Mouse (Mus musculus): ENCODE measurements around the gene Cacna1d. TPM values are rescaled to one million over a fixed set of nuclear protein-coding genes. Genes with fewer than 3 reads are reported as not detected.

The Cacna1d gene
- total and polyA plus RNA-seq, 3 experiments = 0.04 to 0.30 (median 0.22) TPM

- no peak overlapping the region for H3K4me3 ChIP-seq (ENCODE audit: low read depth, low read length)
- ATAC-seq (ENCODE audit: extremely low read depth, insufficient number of reproducible peaks, low FRiP score, poor library complexity, severe bottlenecking) = no peak
Observed at GRCm38 (mm10) chr14:30168387-30168786, 322.9 kb downstream of the Cacna1d start.

GRCm38 (mm10) chr14:30167606-30168005 lies 323.6 kb downstream of the Cacna1d start:
- H3K4me3 ChIP-seq (ENCODE audit: low read depth, low read length) = no peak overlapping the region
- DNase-seq (ENCODE audit: low spot score) (no peak), ATAC-seq (ENCODE audit: extremely low read depth, insufficient number of reproducible peaks, low FRiP score, poor library complexity, severe bottlenecking) (no peak)

More at GRCm38 (mm10) chr14:30168387-30168786, 322.9 kb downstream of the Cacna1d start:
- no peaks in the 10 kb centered on the region for H3K9me3 ChIP-seq (replicated peaks)
- H3K36me3 ChIP-seq (replicated peaks) = no peaks in the 10 kb centered on the region
- H3K4me1 ChIP-seq (ENCODE audit: insufficient read depth, low read depth, low read length) = no peaks in the 10 kb centered on the region
- peaks cover 4% of the 10 kb centered on the region; the same call in 1 of the 2 replicates for H3K27me3 ChIP-seq (ENCODE audit: insufficient read depth, low read length)
- no peak for DNase-seq (ENCODE audit: low spot score)
- TF ChIP-seq TAL1 (conservative IDR thresholded peaks at IDR 0.05; ENCODE audit: low read depth, low read length) (no peak), POLR2AphosphoS5 (IDR thresholded peaks at IDR 0.05; ENCODE audit: insufficient replicate concordance, low read depth, low read length) (no peak), GATA1 (IDR thresholded peaks at IDR 0.05; ENCODE audit: borderline replicate concordance, low read length) (no peak), GATA2 (IDR thresholded peaks at IDR 0.05; ENCODE audit: borderline replicate concordance, low read depth, low read length) (no peak), CTCF (IDR thresholded peaks at IDR 0.05; ENCODE audit: low read depth, low read length) (no peak)

GRCm38 (mm10) chr14:30166036-30166435 lies 325.2 kb downstream of the Cacna1d start:
- TF ChIP-seq TAL1 (conservative IDR thresholded peaks at IDR 0.05; ENCODE audit: low read depth, low read length) = no peak
- no peak for TF ChIP-seq POLR2AphosphoS5 (IDR thresholded peaks at IDR 0.05; ENCODE audit: insufficient replicate concordance, low read depth, low read length)
- TF ChIP-seq CTCF (IDR thresholded peaks at IDR 0.05; ENCODE audit: low read depth, low read length) = no peak
- TF ChIP-seq GATA2 (IDR thresholded peaks at IDR 0.05; ENCODE audit: borderline replicate concordance, low read depth, low read length) = no peak
- TF ChIP-seq GATA1 (IDR thresholded peaks at IDR 0.05; ENCODE audit: borderline replicate concordance, low read length) = no peak
- Histone ChIP-seq H3K27me3 (ENCODE audit: insufficient read depth, low read length) (peaks cover 4% of the 10 kb centered on the region; the same call in 1 of the 2 replicates), H3K4me3 (ENCODE audit: low read depth, low read length) (no peak overlapping the region), H3K36me3 (replicated peaks) (no peaks in the 10 kb centered on the region), H3K4me1 (ENCODE audit: insufficient read depth, low read depth, low read length) (no peaks in the 10 kb centered on the region), H3K9me3 (replicated peaks) (no peaks in the 10 kb centered on the region)
- no peak for DNase-seq (ENCODE audit: low spot score)
- no peak for ATAC-seq (ENCODE audit: extremely low read depth, insufficient number of reproducible peaks, low FRiP score, poor library complexity, severe bottlenecking)

More at GRCm38 (mm10) chr14:30167606-30168005, 323.6 kb downstream of the Cacna1d start:
- no peaks in the 10 kb centered on the region for H3K9me3 ChIP-seq (replicated peaks)
- H3K36me3 ChIP-seq (replicated peaks) = no peaks in the 10 kb centered on the region
- no peak for TF ChIP-seq CTCF (IDR thresholded peaks at IDR 0.05; ENCODE audit: low read depth, low read length)
- H3K27me3 ChIP-seq (ENCODE audit: insufficient read depth, low read length) = peaks cover 4% of the 10 kb centered on the region; the same call in 1 of the 2 replicates
- no peaks in the 10 kb centered on the region for H3K4me1 ChIP-seq (ENCODE audit: insufficient read depth, low read depth, low read length)

DNA sequence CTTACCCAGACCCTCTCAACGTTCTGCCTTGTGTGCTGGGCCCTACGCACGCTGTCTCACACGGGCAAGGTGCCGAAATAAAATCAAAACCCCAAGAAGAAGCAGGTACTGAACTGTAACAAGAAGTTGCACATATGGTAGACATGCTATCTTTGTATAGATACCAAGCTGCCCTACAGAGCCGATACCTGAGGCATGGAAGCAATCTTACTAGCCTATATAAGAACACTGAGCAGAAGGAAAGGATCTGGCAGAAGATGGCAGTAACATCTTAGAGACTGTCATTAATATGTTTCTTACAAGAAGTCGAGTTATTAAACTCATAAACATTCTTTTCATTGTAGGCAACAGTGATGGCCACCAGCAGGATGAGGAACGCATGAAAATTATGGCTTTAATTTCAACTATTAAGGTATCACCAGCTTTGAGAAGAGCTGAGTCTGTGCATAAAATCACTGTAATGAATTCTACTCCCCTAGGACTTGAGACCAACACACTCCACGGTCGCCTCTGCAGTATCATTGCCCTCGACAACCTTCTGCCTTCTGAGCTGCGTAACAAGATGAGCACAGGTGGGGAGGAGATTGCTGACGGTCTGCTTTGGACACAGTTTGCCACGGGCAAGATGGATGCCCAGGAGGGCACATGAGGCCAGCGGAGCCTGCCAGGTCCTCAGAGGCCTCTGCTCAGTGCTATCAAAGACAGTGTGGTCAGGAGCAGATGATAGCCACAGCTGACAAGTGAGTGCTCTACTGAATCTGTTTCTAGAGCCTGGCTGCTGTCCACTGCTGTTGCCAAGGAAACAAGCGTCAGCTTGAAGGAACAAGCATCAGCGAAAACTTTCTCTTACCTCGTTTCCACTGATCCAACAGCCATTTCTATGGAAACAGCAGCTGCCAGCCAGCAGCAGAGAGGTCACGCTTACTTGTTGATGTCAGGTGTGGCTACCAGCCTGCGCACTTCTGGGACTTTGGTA lies 327.2 kb downstream of the Cacna1d start:
- DNase-seq (ENCODE audit: low spot score) (no peak), ATAC-seq (ENCODE audit: extremely low read depth, insufficient number of reproducible peaks, low FRiP score, poor library complexity, severe bottlenecking) (no peak)
- H3K9me3 ChIP-seq (replicated peaks) = no peaks in the 10 kb centered on the region
- no peak for TF ChIP-seq GATA1 (IDR thresholded peaks at IDR 0.05; ENCODE audit: borderline replicate concordance, low read length)
- no peak for TF ChIP-seq TAL1 (conservative IDR thresholded peaks at IDR 0.05; ENCODE audit: low read depth, low read length)
- TF ChIP-seq POLR2AphosphoS5 (IDR thresholded peaks at IDR 0.05; ENCODE audit: insufficient replicate concordance, low read depth, low read length) = no peak
- no peak for TF ChIP-seq CTCF (IDR thresholded peaks at IDR 0.05; ENCODE audit: low read depth, low read length)
- TF ChIP-seq GATA2 (IDR thresholded peaks at IDR 0.05; ENCODE audit: borderline replicate concordance, low read depth, low read length) = no peak
- H3K36me3 ChIP-seq (replicated peaks) = no peaks in the 10 kb centered on the region
- no peak overlapping the region for H3K4me3 ChIP-seq (ENCODE audit: low read depth, low read length)
- H3K27me3 ChIP-seq (ENCODE audit: insufficient read depth, low read length) = peaks cover 4% of the 10 kb centered on the region; the same call in 1 of the 2 replicates
- H3K4me1 ChIP-seq (ENCODE audit: insufficient read depth, low read depth, low read length) = no peaks in the 10 kb centered on the region

DNA sequence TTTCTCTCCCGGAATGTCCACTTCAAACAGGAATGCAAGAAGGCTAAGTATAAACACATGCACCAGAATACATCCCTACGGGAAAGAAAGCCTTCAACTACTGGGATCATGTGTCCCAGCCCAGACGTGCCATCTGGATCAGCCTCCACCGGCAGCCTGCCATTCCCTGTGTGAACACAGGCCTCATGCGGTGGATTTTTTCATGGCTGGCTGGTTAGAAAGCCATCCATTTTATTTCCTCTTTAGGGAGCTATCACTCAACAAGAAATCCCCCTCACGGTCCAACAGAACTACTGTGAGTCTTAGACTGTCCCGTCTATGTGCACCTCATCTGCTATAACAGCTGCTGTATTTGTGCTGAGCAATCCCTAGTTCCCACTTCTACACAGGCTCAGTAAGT lies 343.5 kb downstream of the Cacna1d start:
- DNase-seq (ENCODE audit: low spot score) = no peak
- ATAC-seq (ENCODE audit: extremely low read depth, insufficient number of reproducible peaks, low FRiP score, poor library complexity, severe bottlenecking) = no peak
- TF ChIP-seq CTCF (IDR thresholded peaks at IDR 0.05; ENCODE audit: low read depth, low read length) = no peak
- TF ChIP-seq TAL1 (conservative IDR thresholded peaks at IDR 0.05; ENCODE audit: low read depth, low read length) = no peak
- TF ChIP-seq GATA1 (IDR thresholded peaks at IDR 0.05; ENCODE audit: borderline replicate concordance, low read length) = no peak
- TF ChIP-seq GATA2 (IDR thresholded peaks at IDR 0.05; ENCODE audit: borderline replicate concordance, low read depth, low read length) = no peak
- no peak for TF ChIP-seq POLR2AphosphoS5 (IDR thresholded peaks at IDR 0.05; ENCODE audit: insufficient replicate concordance, low read depth, low read length)
- H3K27me3 ChIP-seq (ENCODE audit: insufficient read depth, low read length) = peaks cover 2% of the 10 kb centered on the region; the same call in 1 of the 2 replicates
- no peaks in the 10 kb centered on the region for H3K4me1 ChIP-seq (ENCODE audit: insufficient read depth, low read depth, low read length)
- no peak overlapping the region for H3K4me3 ChIP-seq (ENCODE audit: low read depth, low read length)
- no peaks in the 10 kb centered on the region for H3K36me3 ChIP-seq (replicated peaks)
- H3K9me3 ChIP-seq (replicated peaks) = no peaks in the 10 kb centered on the region

DNA sequence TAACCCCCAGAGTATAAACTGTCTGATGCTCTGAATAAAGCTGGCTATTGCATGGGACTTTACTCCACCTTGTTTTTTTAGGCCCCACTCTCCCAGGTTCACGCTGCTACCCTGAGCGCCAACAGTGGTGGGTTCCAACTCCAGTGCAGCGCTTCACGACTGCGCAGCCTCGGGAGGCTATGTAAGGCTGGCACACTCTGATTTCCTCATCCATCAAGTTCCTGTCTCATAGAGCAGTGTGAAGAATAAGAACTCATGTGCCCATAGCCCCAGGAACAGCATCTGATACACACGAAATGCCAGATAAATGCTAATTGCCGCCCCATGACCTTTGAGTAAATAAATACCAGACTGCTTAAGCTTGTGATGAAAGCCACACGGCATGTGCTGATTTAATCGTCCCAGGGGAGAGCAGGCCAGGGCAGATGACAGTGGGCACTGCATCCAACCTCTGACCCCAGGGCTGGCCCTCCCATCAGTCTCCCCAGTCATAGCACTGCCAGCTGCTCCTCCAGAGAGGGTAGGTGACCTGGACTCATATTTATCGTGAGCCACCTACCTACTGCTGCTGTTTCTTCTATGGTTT lies 352.8 kb downstream of the Cacna1d start:
- H3K9me3 ChIP-seq (replicated peaks) = no peaks in the 10 kb centered on the region
- DNase-seq (ENCODE audit: low spot score) (no peak), ATAC-seq (ENCODE audit: extremely low read depth, insufficient number of reproducible peaks, low FRiP score, poor library complexity, severe bottlenecking) (no peak)
- H3K27me3 ChIP-seq (ENCODE audit: insufficient read depth, low read length) = peaks cover 10% of the 10 kb centered on the region; the same call in 1 of the 2 replicates
- H3K4me1 ChIP-seq (ENCODE audit: insufficient read depth, low read depth, low read length) = 0 out of 2 replicates have a peak, but pooled peaks cover 3% of the 10 kb centered on the region
- H3K36me3 ChIP-seq (replicated peaks) = no peaks in the 10 kb centered on the region
- TF ChIP-seq CTCF (IDR thresholded peaks at IDR 0.05; ENCODE audit: low read depth, low read length) (no peak), GATA2 (IDR thresholded peaks at IDR 0.05; ENCODE audit: borderline replicate concordance, low read depth, low read length) (no peak), GATA1 (IDR thresholded peaks at IDR 0.05; ENCODE audit: borderline replicate concordance, low read length) (no peak), TAL1 (conservative IDR thresholded peaks at IDR 0.05; ENCODE audit: low read depth, low read length) (no peak), POLR2AphosphoS5 (IDR thresholded peaks at IDR 0.05; ENCODE audit: insufficient replicate concordance, low read depth, low read length) (no peak)
- no peak overlapping the region for H3K4me3 ChIP-seq (ENCODE audit: low read depth, low read length)

Data from G1E (cell line).